Mouse (Mus musculus) G1E (cell line): ENCODE results near the gene 1700093K21Rik. TPM values are rescaled to one million over a fixed set of nuclear protein-coding genes. Genes with fewer than 3 reads are reported as not detected.
A peak's percentile ranks its signal among the peaks of the same experiment; 100 is the strongest.
"Not testable (repeated sequence)": the region's sequence is repeated elsewhere in the genome, so short reads cannot be mapped to it uniquely, and the experiment has no call there.

Experiments
- ATAC-seq: 2 replicates; pipeline ENCODE4 v1.8.0; 2016; ENCODE audit warnings: mild to moderate bottlenecking; ENCODE audit not compliant: insufficient number of reproducible peaks, poor library complexity, low FRiP score, severe bottlenecking; ENCODE audit errors: extremely low read depth
- DNase-seq: peaks from one replicate; pipeline ENCODE4 v3.0.0; 2012; ENCODE audit warnings: low spot score
- H3K27me3 ChIP-seq: 2 replicates; pipeline ENCODE4 v1.6.1; 2012; ENCODE audit warnings: mild to moderate bottlenecking, low read length, inconsistent platforms; ENCODE audit not compliant: insufficient read depth
- H3K36me3 ChIP-seq: replicated peaks from 2 replicates; pipeline ENCODE3; 2012; ENCODE audit warnings: mild to moderate bottlenecking, inconsistent platforms
- H3K4me1 ChIP-seq: 2 replicates; pipeline ENCODE4 v1.6.1; 2012; ENCODE audit warnings: low read depth, low read length, inconsistent platforms, mixed read lengths; ENCODE audit not compliant: insufficient read depth
- H3K4me3 ChIP-seq: 2 replicates; pipeline ENCODE4 v1.5.1; 2012; ENCODE audit warnings: low read depth, mild to moderate bottlenecking, inconsistent platforms, low read length, moderate library complexity, mixed read lengths
- H3K9me3 ChIP-seq: replicated peaks from 2 replicates; pipeline ENCODE4 v1.6.1; 2012; ENCODE audit warnings: inconsistent platforms
- CTCF ChIP-seq: IDR thresholded peaks from 2 replicates; pipeline ENCODE4 v1.5.1; 2012; ENCODE audit warnings: low read depth, low read length, inconsistent platforms, mixed read lengths
- GATA1 ChIP-seq: IDR thresholded peaks from 2 replicates; pipeline ENCODE4 v1.6.1; 2012; ENCODE audit warnings: borderline replicate concordance, low read length, inconsistent platforms, mixed read lengths
- GATA2 ChIP-seq: IDR thresholded peaks from 2 replicates; pipeline ENCODE4 v1.6.1; 2012; ENCODE audit warnings: low read depth, low read length, inconsistent platforms, borderline replicate concordance
- POLR2AphosphoS5 ChIP-seq: IDR thresholded peaks from 2 replicates; pipeline ENCODE4 v1.6.1; 2012; ENCODE audit warnings: low read depth, low read length, inconsistent platforms; ENCODE audit not compliant: insufficient replicate concordance
- TAL1 ChIP-seq: conservative IDR thresholded peaks from 2 replicates; pipeline ENCODE4 v1.6.1; 2012; ENCODE audit warnings: low read depth, low read length, inconsistent platforms, mixed read lengths
- polyA plus RNA-seq: library from polyadenylated mRNA; stranded (reverse); fragments of >175 nt; gene quantifications from 2 replicates; pipeline ENCODE4 v1.2.3, GENCODE M21; 2012
- total RNA-seq, 2 experiments: library from RNA; stranded (forward) in 1 of 2; stranded (reverse) in 1 of 2; fragments of 200-1000 nt in 1 of 2; fragments of >200 nt in 1 of 2; fragmentation: Nextera tagmentation in 1 of 2; gene quantifications; 2 replicates each; pipeline ENCODE4 v1.2.3; 2014 to 2017

1700093K21Rik gene
- total and polyA plus RNA-seq, 3 experiments = not detected

GRCm38 (mm10) chr11:23515315-23515714 is 5.6 kb downstream of the 1700093K21Rik start:
- no peaks in the 10 kb centered on the region for H3K36me3 ChIP-seq
- no peaks in the 10 kb centered on the region for H3K4me1 ChIP-seq
- no peaks in the 10 kb centered on the region for H3K9me3 ChIP-seq
- peaks cover 12% of the 10 kb centered on the region; the same call in 1 of the 2 replicates for H3K27me3 ChIP-seq
- no peak for TF ChIP-seq POLR2AphosphoS5
- TF ChIP-seq CTCF = no peak
- TF ChIP-seq GATA2 = no peak
- no peak for TF ChIP-seq GATA1
- no peak for TF ChIP-seq TAL1
- no peak overlapping the region for H3K4me3 ChIP-seq
- DNase-seq (no peak), ATAC-seq (no peak)

GRCm38 (mm10) chr11:23514785-23515184 is 6.2 kb downstream of the 1700093K21Rik start:
- not testable (repeated sequence) for ATAC-seq, H3K4me3 ChIP-seq, H3K4me1 ChIP-seq, H3K36me3 ChIP-seq, DNase-seq, H3K9me3 ChIP-seq
- peaks cover 12% of the 10 kb centered on the region; the same call in 1 of the 2 replicates for H3K27me3 ChIP-seq

DNA sequence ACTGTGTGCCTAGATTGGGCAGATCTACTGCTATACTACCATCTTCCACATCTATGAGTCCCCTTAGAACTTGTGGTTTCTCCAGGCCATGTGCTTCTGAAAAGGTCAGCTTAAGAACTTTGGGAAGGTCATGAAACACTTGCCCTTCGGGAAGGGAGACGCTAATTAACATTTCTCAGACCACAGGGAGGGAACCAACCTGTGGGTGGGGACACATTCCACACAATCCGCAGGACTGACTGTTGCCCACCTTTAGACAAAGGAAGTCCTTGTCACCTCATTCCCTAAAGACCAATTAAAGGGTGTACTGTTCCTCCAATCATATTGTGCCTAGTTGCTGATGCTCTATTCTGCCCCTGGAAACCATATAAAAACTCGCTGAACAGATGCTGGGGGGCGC is 16.2 kb downstream of the 1700093K21Rik start:
- not testable (repeated sequence) for ATAC-seq, H3K4me3 ChIP-seq, H3K4me1 ChIP-seq, H3K9me3 ChIP-seq, H3K36me3 ChIP-seq, DNase-seq
- H3K27me3 ChIP-seq = peaks cover 22% of the 10 kb centered on the region

- peak overlapping the region; percentile 99 for H3K4me3 ChIP-seq
- DNase-seq (peak; percentile 18), ATAC-seq (no peak)
- peaks cover 38% of the 10 kb centered on the region for H3K4me1 ChIP-seq
- H3K36me3 ChIP-seq = peaks cover 31% of the 10 kb centered on the region
- H3K9me3 ChIP-seq = no peaks in the 10 kb centered on the region
- TF ChIP-seq GATA1 (no peak), GATA2 (no peak), POLR2AphosphoS5 (no peak), TAL1 (no peak), CTCF (no peak)
- peaks cover 12% of the 10 kb centered on the region for H3K27me3 ChIP-seq
Measured at GRCm38 (mm10) chr11:23498609-23499008, 22.3 kb downstream of the 1700093K21Rik start.

- no peaks in the 10 kb centered on the region for H3K9me3 ChIP-seq
- TF ChIP-seq POLR2AphosphoS5 (no peak), TAL1 (no peak), GATA2 (no peak), CTCF (no peak), GATA1 (no peak)
- DNase-seq = peak; percentile 92
- peak within 1 kb of the TSS; percentile 99 for H3K4me3 ChIP-seq
- H3K4me1 ChIP-seq = peaks cover 38% of the 10 kb centered on the region
- ATAC-seq = peak; percentile 91
- H3K27me3 ChIP-seq = peaks cover 8% of the 10 kb centered on the region
- H3K36me3 ChIP-seq = peaks cover 38% of the 10 kb centered on the region
Measured at GRCm38 (mm10) chr11:23497718-23498509, 23.0 kb downstream of the 1700093K21Rik start, which contains the start of gene Ahsa2. TSS of gene Ahsa2 (minus strand) at chr11:23498030.

- Histone ChIP-seq H3K36me3 (peaks cover 44% of the 10 kb centered on the region), H3K9me3 (no peaks in the 10 kb centered on the region), H3K4me1 (peaks cover 38% of the 10 kb centered on the region), H3K27me3 (peaks cover 6% of the 10 kb centered on the region), H3K4me3 (peak overlapping the region; percentile 99)
- TF ChIP-seq POLR2AphosphoS5 (no peak), GATA2 (no peak), GATA1 (no peak), TAL1 (no peak), CTCF (no peak)
- ATAC-seq = no peak
- peak; percentile 45 for DNase-seq
Measured at GRCm38 (mm10) chr11:23497335-23497717, 23.6 kb downstream of the 1700093K21Rik start.

DNA sequence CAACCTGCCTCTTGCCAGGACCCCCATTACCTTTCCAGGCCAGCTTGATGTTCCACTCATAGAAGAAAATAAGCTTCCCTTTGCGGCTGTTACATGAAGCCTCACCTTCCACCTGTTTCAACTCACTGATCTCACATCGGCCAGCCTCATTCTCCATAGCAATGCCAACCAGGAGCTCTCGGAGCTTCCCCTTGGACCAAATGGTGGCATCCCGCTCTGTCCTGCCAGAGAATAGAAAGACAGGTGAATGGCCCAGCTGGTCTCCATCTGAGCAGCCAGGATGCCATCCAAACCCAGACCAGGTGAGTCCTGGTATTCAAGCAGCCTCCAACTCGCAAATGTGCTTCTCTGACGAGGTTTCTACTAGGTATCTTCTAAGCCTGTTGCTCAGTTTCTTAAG is 24.3 kb downstream of the 1700093K21Rik start:
- Histone ChIP-seq H3K36me3 (peaks cover 50% of the 10 kb centered on the region), H3K9me3 (no peaks in the 10 kb centered on the region), H3K4me1 (peaks cover 38% of the 10 kb centered on the region), H3K27me3 (peaks cover 6% of the 10 kb centered on the region), H3K4me3 (peak overlapping the region; percentile 99; the same call in 1 of the 2 replicates)
- no peak for ATAC-seq
- TF ChIP-seq TAL1 (no peak), POLR2AphosphoS5 (no peak), GATA2 (no peak), CTCF (no peak), GATA1 (no peak)
- DNase-seq = no peak
